Mouse (Mus musculus) embryonic facial prominence, embryonic 14.5 days (tissue): ENCODE data around the gene Slc25a13. TPM values are rescaled to one million over a fixed set of nuclear protein-coding genes. Genes with fewer than 3 reads are reported as not detected.

Experiments
- ATAC-seq: fragments of 200-750 bp; cut with Nextera tagmentation; 2 replicates; pipeline ENCODE4 v1.8.0; 2017; ENCODE audit warnings: low read depth, moderate number of reproducible peaks, moderate TSS enrichment
- DNase-seq: peaks from one replicate; pipeline ENCODE4 v3.0.0-alpha.2; 2015; ENCODE audit warnings: low spot score
- H3K27ac ChIP-seq: fragments of 300-500 bp; sonication (generic); replicated peaks from 2 replicates; pipeline ENCODE4 v1.5.1; 2014; ENCODE audit warnings: low read depth, mild to moderate bottlenecking, low read length, moderate library complexity
- H3K27me3 ChIP-seq: fragments of 300-500 bp; sonication (generic); replicated peaks from 2 replicates; pipeline ENCODE4 v1.6.1; 2014; ENCODE audit warnings: low read length; ENCODE audit not compliant: control insufficient read depth, insufficient read depth
- H3K36me3 ChIP-seq: fragments of 300-500 bp; sonication (generic); 2 replicates; pipeline ENCODE4 v1.6.1; 2014; ENCODE audit warnings: low read length, mixed read lengths; ENCODE audit not compliant: control insufficient read depth, insufficient read depth
- H3K4me1 ChIP-seq: fragments of 300-500 bp; sonication (generic); 2 replicates; pipeline ENCODE4 v1.6.1; 2014; ENCODE audit warnings: antibody characterized with exemption, low read length; ENCODE audit not compliant: control insufficient read depth, insufficient read depth
- H3K4me2 ChIP-seq: fragments of 300-500 bp; sonication (generic); 2 replicates; pipeline ENCODE4 v1.6.1; 2014; ENCODE audit warnings: low read depth, mild to moderate bottlenecking, low read length, moderate library complexity, mixed read lengths
- H3K4me3 ChIP-seq: fragments of 300-500 bp; sonication (generic); 2 replicates; pipeline ENCODE4 v1.5.1; 2014; ENCODE audit warnings: low read depth, mild to moderate bottlenecking, low read length
- H3K9ac ChIP-seq: fragments of 300-500 bp; sonication (generic); 2 replicates; pipeline ENCODE4 v1.6.1; 2014; ENCODE audit warnings: low read depth, mild to moderate bottlenecking, low read length, moderate library complexity, mixed read lengths
- H3K9me3 ChIP-seq: fragments of 300-500 bp; sonication (generic); 2 replicates; pipeline ENCODE4 v1.6.1; 2016; ENCODE audit warnings: low read length; ENCODE audit not compliant: control insufficient read depth
- WGBS: fragments of 180-500 bp; shearing (Covaris S2); extraction: QIAGEN DNeasy Blood & Tissue Kit; methylation state at CpG from one replicate; pipeline ENCODE4 v1.1.7; 2014; 5-methylcytosine and 5-hydroxymethylcytosine counted together
- polyA plus RNA-seq: library from polyadenylated mRNA; unstranded; fragments of >200 nt; fragmentation: Nextera tagmentation; extraction: Ambion mirVana; gene quantifications from 2 replicates; pipeline ENCODE4 v1.2.1, GENCODE M21; 2014

Slc25a13 gene
- polyA plus RNA-seq, 1 experiment from 2014 or later = 16.9 TPM

DNA sequence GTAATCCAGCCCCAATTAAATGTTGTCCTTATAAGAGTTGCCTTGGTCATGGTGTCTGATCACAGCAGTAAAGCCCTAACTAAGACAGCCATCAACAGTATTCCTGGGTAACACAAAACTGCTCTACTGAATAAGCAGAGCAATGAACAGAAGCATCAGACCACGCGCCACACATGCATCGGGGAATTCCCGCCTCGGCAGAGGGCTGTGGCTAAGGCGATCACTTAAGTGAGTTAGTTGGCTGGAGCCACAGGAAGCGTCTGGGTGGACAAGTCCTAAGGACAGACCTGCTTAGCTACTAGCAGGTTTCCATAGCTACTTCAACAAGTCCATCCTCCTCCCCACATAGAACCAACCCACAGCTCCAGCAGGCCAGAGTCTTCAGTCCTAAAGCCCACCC lies 6.3 kb downstream of the Slc25a13 start:
- Histone ChIP-seq H3K4me3 (no peak overlapping the region), H3K36me3 (no peaks in the 10 kb centered on the region), H3K27ac (no peak overlapping the region), H3K9me3 (no peaks in the 10 kb centered on the region), H3K4me2 (no peak overlapping the region), H3K4me1 (0 out of 2 replicates have a peak, but pooled peaks cover 2% of the 10 kb centered on the region), H3K27me3 (no peaks in the 10 kb centered on the region), H3K9ac (no peak overlapping the region)
- WGBS = 94% methylated on average over 7 of the region's 7 CpGs
- ATAC-seq = no peak
- DNase-seq = no peak

DNA sequence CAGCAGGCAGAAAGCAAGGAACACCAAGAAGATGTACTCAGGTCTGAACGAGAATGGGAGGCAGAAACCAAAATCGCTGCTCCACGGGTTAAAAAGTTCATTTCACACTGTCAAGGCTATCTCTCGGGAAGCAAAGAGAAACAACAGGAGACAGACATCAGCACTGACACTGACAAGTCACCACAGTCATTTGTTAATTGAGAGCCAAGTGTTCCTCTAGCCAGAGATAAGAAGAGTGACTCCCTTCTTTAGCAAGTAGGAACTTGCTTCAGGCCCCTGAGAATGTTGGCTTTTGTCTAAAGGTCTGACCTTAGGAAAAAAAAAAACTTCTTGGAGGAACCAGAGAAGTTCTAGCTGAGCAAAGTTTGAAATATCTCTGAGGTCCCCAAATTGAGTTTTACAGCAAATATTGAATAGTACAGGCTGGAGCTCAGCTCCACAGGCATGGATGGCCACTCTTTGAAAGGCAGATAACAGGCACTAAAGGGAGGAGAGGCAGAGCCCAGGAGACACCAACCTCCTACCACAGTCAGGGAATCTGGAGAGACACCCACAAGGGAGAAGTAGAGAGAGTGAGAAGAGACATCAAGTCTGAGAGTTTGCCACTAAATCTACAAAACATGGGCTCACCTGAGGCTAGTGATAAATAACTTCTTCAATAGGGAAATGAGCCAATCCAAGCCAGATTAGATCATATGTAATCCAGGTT lies 8.5 kb downstream of the Slc25a13 start:
- H3K36me3 ChIP-seq = no peaks in the 10 kb centered on the region
- H3K4me3 ChIP-seq = no peak overlapping the region
- no peaks in the 10 kb centered on the region for H3K27me3 ChIP-seq
- H3K4me1 ChIP-seq = no peaks in the 10 kb centered on the region
- no peak for DNase-seq
- WGBS = 43% methylated on average over 4 of the region's 4 CpGs
- no peaks in the 10 kb centered on the region for H3K9me3 ChIP-seq
- H3K9ac ChIP-seq = no peak overlapping the region
- no peak overlapping the region for H3K4me2 ChIP-seq
- H3K27ac ChIP-seq = no peak overlapping the region
- no peak for ATAC-seq

DNA sequence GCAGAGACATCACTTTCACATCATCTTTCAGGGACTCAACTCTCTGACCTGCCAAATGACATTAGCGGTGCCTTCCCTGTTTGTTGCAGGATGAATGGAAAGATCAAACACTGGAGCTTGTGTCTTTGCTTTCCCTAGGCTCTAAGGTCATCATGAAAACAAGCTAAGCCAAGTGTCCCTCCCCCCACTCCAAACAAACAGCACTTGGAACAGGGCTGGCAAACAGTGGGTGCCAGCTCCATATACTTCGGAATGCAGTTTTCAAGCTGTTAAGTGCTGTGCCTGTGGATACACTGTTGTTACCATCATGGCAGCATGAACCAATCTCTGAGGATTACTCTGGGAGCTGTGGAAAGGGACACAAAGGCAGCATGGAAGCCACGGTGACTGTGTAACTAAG lies 9.1 kb downstream of the Slc25a13 start:
- no peak overlapping the region for H3K27ac ChIP-seq
- no peaks in the 10 kb centered on the region for H3K4me1 ChIP-seq
- no peak overlapping the region for H3K9ac ChIP-seq
- H3K36me3 ChIP-seq = no peaks in the 10 kb centered on the region
- no peaks in the 10 kb centered on the region for H3K27me3 ChIP-seq
- no peak overlapping the region for H3K4me2 ChIP-seq
- H3K9me3 ChIP-seq = no peaks in the 10 kb centered on the region
- H3K4me3 ChIP-seq = no peak overlapping the region
- WGBS = 76% methylated on average over 3 of the region's 3 CpGs
- ATAC-seq (no peak), DNase-seq (no peak)

DNA sequence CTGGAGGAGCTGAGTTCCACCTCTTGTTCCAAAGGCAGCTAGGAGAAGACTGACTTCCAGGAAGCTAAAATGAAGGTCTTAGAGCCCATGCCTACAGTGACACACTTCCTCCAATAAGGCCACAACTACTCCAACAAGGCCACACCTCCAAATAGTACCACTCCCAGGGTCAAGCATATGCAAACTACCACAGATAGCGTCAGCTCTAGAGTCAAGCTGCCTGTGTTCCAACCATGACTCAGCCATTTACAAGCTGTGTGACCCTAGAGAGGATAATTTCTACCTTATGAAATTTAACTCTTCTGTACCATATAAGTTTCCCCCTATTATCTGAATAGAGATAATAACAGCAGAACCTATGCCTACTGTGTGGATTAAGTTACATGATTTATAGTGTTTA lies 9.6 kb downstream of the Slc25a13 start:
- Histone ChIP-seq H3K9me3 (no peaks in the 10 kb centered on the region), H3K4me3 (no peak overlapping the region), H3K4me2 (no peak overlapping the region), H3K36me3 (no peaks in the 10 kb centered on the region), H3K4me1 (no peaks in the 10 kb centered on the region), H3K27ac (no peak overlapping the region), H3K9ac (no peak overlapping the region), H3K27me3 (no peaks in the 10 kb centered on the region)
- no peak for ATAC-seq
- no peak for DNase-seq
- WGBS = 72% methylated on average over 1 of the region's 1 CpGs

DNA sequence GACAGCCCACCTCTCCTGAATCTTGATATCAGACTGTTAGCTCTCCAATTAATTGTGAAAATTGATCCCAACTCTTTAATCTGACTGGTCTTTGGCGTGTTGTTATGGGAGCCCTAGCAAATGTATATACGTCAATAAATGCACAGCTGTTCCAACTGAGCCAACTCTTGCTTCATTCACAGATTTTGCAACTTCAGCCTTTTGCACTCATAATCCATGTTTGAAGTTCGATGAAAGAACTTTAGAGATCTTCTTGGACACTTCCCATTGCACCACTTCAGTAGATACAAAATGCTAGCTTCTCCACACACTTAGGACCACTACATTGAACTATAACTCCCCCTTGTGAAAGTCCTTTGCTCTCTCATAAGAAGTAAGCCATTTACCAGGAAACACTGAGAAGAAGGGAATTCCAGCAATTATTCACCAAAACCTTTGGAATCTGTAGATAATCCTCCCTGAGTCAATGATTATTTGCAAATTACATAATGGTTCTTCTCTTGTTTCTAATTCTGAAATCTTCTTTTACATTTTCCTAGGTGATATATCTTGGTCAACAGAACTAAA lies 11.3 kb downstream of the Slc25a13 start:
- Histone ChIP-seq H3K36me3 (no peaks in the 10 kb centered on the region), H3K4me1 (no peaks in the 10 kb centered on the region), H3K4me3 (no peak overlapping the region), H3K27ac (no peak overlapping the region), H3K4me2 (no peak overlapping the region), H3K27me3 (no peaks in the 10 kb centered on the region), H3K9me3 (no peaks in the 10 kb centered on the region), H3K9ac (no peak overlapping the region)
- ATAC-seq = no peak
- WGBS = 89% methylated on average over 3 of the region's 3 CpGs
- no peak for DNase-seq

DNA sequence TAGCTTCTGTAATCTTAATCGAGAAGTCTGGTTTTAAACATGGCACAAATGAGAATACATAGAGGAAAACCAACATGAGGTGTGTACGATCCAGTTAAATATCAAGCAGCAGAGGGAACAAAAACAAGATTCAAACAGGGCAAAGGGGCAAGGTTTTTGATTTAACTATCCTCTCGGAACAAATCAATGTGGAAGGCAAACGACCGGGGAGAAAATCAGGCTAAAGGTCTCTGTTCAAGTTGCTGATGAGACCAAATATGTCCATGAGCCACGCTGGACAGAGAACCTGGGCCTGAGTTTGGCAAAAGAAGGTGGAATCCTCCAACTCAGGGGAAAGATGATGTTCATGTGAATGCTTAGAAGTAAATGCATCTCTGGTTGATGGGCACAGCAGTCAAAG lies 14.5 kb downstream of the Slc25a13 start:
- Histone ChIP-seq H3K9me3 (no peaks in the 10 kb centered on the region), H3K27ac (no peak overlapping the region), H3K4me1 (no peaks in the 10 kb centered on the region), H3K27me3 (no peaks in the 10 kb centered on the region), H3K9ac (no peak overlapping the region), H3K36me3 (no peaks in the 10 kb centered on the region), H3K4me3 (no peak overlapping the region), H3K4me2 (no peak overlapping the region)
- DNase-seq = no peak
- WGBS = 91% methylated on average over 6 of the region's 6 CpGs
- no peak for ATAC-seq

DNA sequence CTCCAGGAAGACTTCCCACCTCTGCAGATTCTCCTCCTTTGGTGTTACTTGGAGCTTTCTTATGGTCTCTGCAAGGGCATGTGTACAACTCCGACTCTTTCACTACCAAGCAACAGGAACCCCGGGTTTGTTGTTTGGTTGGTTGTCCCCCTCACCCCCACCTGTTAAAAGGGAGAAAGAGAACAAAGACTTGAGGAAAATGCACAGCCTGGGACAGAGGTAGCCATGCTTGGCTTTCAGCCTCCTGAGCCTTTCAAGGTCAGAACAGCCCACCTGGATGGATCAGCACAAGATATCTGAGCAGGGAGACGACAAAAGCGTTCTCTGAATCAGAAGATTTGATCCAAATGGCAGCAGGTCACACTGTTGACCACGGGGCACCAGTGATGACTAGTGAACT lies 15.0 kb downstream of the Slc25a13 start:
- 81% methylated on average over 5 of the region's 5 CpGs for WGBS
- H3K27ac ChIP-seq = no peak overlapping the region
- no peak overlapping the region for H3K9ac ChIP-seq
- H3K36me3 ChIP-seq = no peaks in the 10 kb centered on the region
- H3K27me3 ChIP-seq = no peaks in the 10 kb centered on the region
- ATAC-seq (no peak), DNase-seq (no peak)
- no peak overlapping the region for H3K4me2 ChIP-seq
- H3K4me1 ChIP-seq = no peaks in the 10 kb centered on the region
- no peaks in the 10 kb centered on the region for H3K9me3 ChIP-seq
- H3K4me3 ChIP-seq = no peak overlapping the region

DNA sequence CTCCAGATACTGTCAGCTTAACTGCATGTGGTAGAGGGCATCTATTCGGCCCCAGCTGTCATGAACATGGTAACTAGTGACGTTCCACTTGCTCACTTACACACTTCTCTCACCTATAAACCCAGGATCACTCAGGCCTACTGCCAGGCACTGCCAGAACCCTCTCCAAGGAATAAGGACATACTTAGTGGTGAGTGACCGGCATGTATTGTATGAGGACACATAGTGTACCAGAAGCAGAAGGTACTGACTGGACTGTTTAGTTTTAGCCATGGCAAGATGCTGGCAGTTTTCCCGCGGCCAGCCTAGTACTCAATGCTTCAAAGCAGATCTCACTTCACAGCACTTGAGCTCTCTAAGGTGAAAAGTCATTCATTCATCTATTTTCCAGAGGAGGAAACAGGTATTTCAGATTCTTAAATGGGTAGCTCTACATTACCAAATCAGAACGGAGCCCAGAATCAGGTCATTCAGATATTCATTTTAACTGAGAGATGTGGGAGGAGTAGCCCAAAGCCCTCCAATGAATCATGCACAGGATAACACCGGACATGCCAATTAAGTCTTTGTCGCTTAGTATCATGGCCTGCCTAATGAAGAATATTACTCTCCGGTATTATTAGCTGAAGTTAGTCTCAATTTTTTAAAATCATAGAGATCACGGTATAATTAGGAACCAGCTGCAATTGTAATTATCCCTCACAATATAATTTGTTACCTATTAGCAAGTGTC lies 17.7 kb downstream of the Slc25a13 start:
- Histone ChIP-seq H3K4me1 (no peaks in the 10 kb centered on the region), H3K9ac (no peak overlapping the region), H3K9me3 (no peaks in the 10 kb centered on the region), H3K4me3 (no peak overlapping the region), H3K4me2 (no peak overlapping the region), H3K27ac (no peak overlapping the region), H3K36me3 (no peaks in the 10 kb centered on the region), H3K27me3 (no peaks in the 10 kb centered on the region)
- ATAC-seq (no peak), DNase-seq (no peak)
- 87% methylated on average over 10 of the region's 10 CpGs for WGBS
